Mouse (Mus musculus): ENCODE data around the gene 4930564D02Rik. TPM values are rescaled to one million over a fixed set of nuclear protein-coding genes. Genes with fewer than 3 reads are reported as not detected.

Gene 4930564D02Rik
- polyA plus RNA-seq, 1 experiment from 2014 or later: not detected

DNA sequence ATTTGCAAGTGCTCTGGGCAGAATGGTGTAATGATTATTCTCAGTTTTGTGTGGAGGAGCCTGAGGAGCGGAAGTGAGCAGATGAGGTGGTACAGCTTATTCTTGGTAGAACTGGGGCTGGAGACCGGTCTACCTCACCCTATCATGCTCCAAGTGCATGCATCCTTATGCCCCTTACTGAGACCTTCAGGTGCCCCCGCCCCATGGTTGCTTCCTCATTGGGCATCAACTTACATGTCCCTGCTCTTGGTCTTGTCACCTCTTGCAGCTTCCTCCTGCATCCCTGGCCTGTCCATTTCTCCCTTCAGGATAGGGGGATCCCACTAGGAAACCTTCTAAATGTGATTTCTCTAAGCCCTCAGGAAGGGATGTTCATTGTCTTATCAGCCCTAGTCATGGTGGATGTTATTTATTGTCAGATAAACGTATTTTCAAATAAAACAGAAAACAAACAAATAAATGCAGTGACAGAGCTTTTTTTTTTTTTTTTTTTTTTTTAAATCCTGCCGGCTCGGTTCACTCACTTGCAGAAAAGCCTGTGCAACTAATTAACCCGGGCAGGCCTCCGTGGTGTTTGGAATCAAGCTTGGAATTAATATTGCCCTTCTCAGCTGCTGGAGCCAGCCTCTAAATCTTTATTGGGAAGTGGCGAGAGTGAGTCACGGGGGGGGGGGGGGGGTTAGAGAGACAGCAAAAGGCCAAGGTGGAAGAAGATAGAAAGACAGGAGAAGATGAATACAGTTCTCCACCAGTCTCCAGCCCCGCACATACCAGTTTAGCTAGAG lies 26.3 kb downstream of the 4930564D02Rik start:
- no peak for ATAC-seq (replicated peaks)
- Histone ChIP-seq H3K9me3 (no peaks in the 10 kb centered on the region), H3K4me1 (no peaks in the 10 kb centered on the region), H3K27me3 (replicated peaks) (no peaks in the 10 kb centered on the region), H3K4me3 (no peak overlapping the region), H3K36me3 (replicated peaks) (no peaks in the 10 kb centered on the region), H3K4me2 (no peak overlapping the region), H3K9ac (no peak overlapping the region), H3K27ac (no peak overlapping the region)
- 60% methylated on average over 11 of the region's 11 CpGs for WGBS

DNA sequence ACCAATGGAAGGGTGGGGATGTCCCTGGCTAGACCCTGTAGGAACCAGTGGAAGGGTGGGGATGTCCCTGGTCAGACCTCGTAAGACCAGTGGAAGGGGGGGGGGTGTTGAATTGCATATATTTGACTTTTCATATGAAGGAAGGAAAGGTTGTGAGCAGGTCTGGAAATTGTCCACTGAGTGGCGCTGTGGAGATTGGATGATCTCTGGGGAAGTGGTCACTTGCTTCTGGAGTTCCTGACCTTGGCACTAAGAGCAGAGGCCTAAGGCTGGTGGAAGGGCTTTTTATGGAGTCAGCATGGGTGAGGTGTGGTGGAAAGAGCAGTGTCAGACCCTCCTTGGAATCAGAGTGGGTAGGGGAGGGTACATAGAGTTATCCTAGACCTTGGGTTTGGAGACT lies 27.8 kb downstream of the 4930564D02Rik start:
- 63% methylated on average over 2 of the region's 2 CpGs for WGBS
- H3K9me3 ChIP-seq: no peaks in the 10 kb centered on the region
- no peak overlapping the region for H3K27ac ChIP-seq
- H3K4me2 ChIP-seq: no peak overlapping the region
- no peaks in the 10 kb centered on the region for H3K36me3 ChIP-seq (replicated peaks)
- no peaks in the 10 kb centered on the region for H3K27me3 ChIP-seq (replicated peaks)
- peaks cover under 1% of the 10 kb centered on the region; the same call in 1 of the 2 replicates for H3K4me1 ChIP-seq
- ATAC-seq (replicated peaks): 0 out of 2 replicates have a peak, but pooled peaks have one; percentile 20
- H3K4me3 ChIP-seq: no peak overlapping the region
- no peak overlapping the region for H3K9ac ChIP-seq

DNA sequence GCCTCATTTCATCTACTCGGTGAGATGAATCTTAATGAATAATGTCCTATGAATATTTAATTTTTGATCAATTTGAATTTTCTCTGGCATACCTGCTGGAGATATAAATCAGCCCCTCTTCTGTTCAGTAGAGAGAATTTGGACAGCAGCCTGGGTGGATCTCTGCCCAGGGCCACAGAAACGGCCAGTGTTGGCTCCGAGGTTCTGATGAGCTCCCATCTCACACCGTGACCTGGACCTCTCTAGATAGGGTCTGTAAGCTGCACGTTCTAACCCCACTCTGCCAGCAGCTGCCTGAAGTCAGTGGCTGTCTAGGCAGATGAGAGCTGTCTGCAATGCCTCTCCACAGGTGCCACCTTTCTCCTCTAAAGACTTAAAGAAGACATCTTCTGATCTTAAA lies 28.4 kb downstream of the 4930564D02Rik start:
- no peaks in the 10 kb centered on the region for H3K27me3 ChIP-seq (replicated peaks)
- H3K4me3 ChIP-seq: no peak overlapping the region
- WGBS: 79% methylated on average over 5 of the region's 5 CpGs
- H3K9me3 ChIP-seq: no peaks in the 10 kb centered on the region
- H3K36me3 ChIP-seq (replicated peaks): no peaks in the 10 kb centered on the region
- no peak overlapping the region for H3K4me2 ChIP-seq
- no peak overlapping the region for H3K27ac ChIP-seq
- peaks cover 6% of the 10 kb centered on the region for H3K4me1 ChIP-seq
- ATAC-seq (replicated peaks): no peak
- H3K9ac ChIP-seq: no peak overlapping the region

DNA sequence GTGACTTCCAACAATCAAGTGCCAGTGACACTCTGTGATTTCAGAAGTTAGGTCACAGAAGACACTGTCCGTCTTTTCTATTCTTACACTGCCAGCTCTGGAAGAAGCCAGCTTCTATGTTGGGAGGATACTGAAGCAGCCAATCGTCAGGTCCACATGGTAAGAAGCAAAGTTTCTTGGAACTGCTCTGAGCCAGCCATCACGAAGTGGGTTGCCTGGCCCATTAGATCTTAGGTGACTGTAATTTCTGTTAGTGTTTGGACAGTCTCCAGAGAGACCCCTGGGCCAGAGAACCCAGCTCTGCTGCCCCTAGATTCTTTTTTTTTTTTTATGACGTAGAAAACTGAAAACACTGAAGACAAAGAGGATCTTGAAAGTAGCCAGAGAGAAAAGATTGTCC lies 30.9 kb downstream of the 4930564D02Rik start:
- no peak overlapping the region for H3K4me3 ChIP-seq
- no peaks in the 10 kb centered on the region for H3K36me3 ChIP-seq (replicated peaks)
- 78% methylated on average over 4 of the region's 4 CpGs for WGBS
- H3K4me2 ChIP-seq: no peak overlapping the region
- no peak for ATAC-seq (replicated peaks)
- no peak overlapping the region for H3K9ac ChIP-seq
- H3K4me1 ChIP-seq: peaks cover 7% of the 10 kb centered on the region
- H3K27ac ChIP-seq: no peak overlapping the region
- H3K27me3 ChIP-seq (replicated peaks): no peaks in the 10 kb centered on the region
- no peaks in the 10 kb centered on the region for H3K9me3 ChIP-seq

DNA sequence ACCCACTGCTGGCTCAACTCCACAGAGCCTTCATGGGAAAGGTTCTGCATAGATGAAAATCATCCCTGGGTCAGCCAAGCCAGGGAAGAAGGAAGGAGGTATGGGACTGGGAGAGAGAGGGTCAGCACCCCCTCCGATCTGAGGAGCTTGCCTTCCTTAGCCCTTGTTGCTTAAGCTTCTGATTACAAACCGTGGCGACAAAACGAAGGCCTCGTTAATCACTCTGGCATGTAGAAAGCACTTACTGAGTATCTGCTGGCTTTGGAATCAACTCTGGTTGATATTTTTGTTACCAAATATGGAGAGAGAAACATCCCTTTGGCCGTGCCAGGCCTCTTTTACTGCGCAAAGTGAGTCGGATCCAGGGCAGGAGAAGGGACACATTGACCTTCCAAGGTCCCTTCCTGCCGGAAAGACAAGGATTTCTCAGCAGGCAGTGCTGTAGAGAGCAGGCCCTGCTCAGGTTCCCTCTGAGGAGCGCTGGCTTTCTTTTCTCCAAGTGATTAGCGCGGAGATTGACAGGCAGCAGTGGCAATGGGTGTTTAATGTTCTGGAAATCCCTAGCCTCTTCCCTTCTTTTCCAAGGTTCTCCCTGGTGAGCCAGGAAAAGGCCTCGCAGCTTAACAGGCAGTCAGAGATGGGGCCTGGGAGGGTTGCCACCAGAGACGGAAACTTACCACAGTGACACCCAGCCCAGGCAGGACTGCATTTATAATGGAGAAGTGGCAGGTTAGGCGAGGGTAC lies 33.1 kb downstream of the 4930564D02Rik start:
- ATAC-seq (replicated peaks): no peak
- no peaks in the 10 kb centered on the region for H3K36me3 ChIP-seq (replicated peaks)
- H3K27ac ChIP-seq: no peak overlapping the region
- H3K27me3 ChIP-seq (replicated peaks): no peaks in the 10 kb centered on the region
- no peak overlapping the region for H3K4me3 ChIP-seq
- WGBS: 18% methylated on average over 15 of the region's 15 CpGs
- H3K9ac ChIP-seq: no peak overlapping the region
- H3K4me2 ChIP-seq: no peak overlapping the region
- peaks cover 7% of the 10 kb centered on the region for H3K4me1 ChIP-seq
- H3K9me3 ChIP-seq: no peaks in the 10 kb centered on the region

DNA sequence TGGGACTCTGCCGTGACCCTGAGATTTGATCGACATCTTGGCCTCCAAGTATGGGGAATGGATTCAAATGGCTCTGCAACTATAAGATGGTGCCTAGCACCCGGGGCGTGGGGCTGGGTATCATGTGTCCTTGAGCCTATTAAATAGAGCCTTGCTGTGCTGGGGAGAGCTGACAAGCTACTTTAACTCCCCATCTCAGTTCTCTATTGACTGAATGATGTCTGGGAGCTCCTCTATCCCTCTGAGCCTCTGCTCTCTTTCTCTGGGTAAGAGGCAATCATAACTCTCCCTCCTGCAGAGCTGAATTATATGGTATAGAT lies 33.6 kb downstream of the 4930564D02Rik start:
- Histone ChIP-seq H3K27me3 (replicated peaks) (no peaks in the 10 kb centered on the region), H3K36me3 (replicated peaks) (no peaks in the 10 kb centered on the region), H3K4me1 (peaks cover 7% of the 10 kb centered on the region), H3K27ac (no peak overlapping the region), H3K4me3 (no peak overlapping the region), H3K9ac (no peak overlapping the region), H3K9me3 (no peaks in the 10 kb centered on the region), H3K4me2 (no peak overlapping the region)
- 62% methylated on average over 4 of the region's 4 CpGs for WGBS
- ATAC-seq (replicated peaks): no peak

DNA sequence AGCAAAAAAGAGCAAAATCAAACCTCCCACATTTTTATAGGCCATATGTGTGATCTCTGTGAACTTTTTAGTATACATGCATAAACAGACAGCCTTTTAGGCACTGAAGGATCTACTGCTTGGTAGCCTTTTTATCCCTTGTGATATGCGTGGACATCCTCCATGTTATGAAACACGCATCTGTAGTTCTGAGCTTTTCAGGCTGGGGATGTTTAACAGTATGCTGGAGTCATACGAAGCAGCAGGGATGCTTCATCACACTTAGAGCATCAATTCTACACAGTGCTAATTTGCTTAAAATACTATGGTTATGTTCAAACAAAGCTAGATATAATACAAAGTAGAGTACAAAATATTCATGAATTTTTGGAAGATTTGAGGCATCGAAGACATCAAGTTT lies 39.2 kb downstream of the 4930564D02Rik start:
- Histone ChIP-seq H3K27me3 (replicated peaks) (no peaks in the 10 kb centered on the region), H3K4me3 (no peak overlapping the region), H3K9me3 (no peaks in the 10 kb centered on the region), H3K4me1 (peaks cover 8% of the 10 kb centered on the region), H3K9ac (no peak overlapping the region), H3K36me3 (replicated peaks) (no peaks in the 10 kb centered on the region), H3K27ac (no peak overlapping the region), H3K4me2 (no peak overlapping the region)
- no peak for ATAC-seq (replicated peaks)
- WGBS: 92% methylated on average over 4 of the region's 4 CpGs

DNA sequence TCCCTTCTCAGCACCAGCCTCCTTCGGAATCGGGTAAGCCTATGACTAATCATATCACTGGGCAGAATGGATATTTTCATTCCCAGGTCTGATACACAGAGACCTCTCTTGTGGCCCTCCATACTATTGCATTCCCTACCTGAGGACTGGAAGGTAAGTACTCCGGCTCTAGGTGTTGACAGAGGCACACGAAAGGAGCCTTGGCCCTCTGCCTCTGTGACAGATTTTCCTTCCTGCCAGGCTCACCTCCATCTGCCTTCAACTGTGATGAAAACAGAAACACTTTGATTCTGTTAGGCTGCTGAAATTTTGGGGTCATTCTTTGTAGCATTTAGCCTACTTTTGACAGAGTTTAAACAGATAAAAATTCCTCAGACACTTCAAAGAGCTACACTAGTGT lies 47.2 kb downstream of the 4930564D02Rik start:
- Histone ChIP-seq H3K27me3 (replicated peaks) (no peaks in the 10 kb centered on the region), H3K4me2 (no peak overlapping the region), H3K4me3 (no peak overlapping the region), H3K9me3 (no peaks in the 10 kb centered on the region), H3K27ac (no peak overlapping the region), H3K36me3 (replicated peaks) (no peaks in the 10 kb centered on the region), H3K4me1 (no peaks in the 10 kb centered on the region), H3K9ac (no peak overlapping the region)
- ATAC-seq (replicated peaks): peak; percentile 17; the same call in 1 of the 2 replicates
- 88% methylated on average over 4 of the region's 4 CpGs for WGBS

DNA sequence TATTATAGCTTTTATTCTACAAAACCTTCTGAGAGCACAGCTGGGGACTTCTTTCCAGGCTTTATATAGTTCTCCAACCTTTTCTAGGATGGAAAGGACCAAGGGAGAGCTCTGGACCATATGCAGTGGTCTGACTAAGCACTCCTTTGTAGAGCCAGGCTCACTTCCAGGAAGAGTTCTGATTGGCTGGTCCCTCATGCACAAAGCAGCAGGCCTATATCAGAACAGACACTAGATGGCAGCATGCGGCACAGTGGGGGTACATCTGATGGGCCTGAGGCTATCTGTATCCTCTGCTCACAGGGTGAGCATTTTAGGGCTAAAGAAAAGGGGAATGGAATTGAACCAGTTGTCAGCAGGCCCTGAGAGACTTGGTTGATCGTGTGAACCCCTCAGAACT lies 47.6 kb downstream of the 4930564D02Rik start:
- peak; percentile 52 for ATAC-seq (replicated peaks)
- Histone ChIP-seq H3K4me1 (no peaks in the 10 kb centered on the region), H3K36me3 (replicated peaks) (no peaks in the 10 kb centered on the region), H3K27me3 (replicated peaks) (no peaks in the 10 kb centered on the region), H3K4me2 (no peak overlapping the region), H3K9ac (no peak overlapping the region), H3K9me3 (no peaks in the 10 kb centered on the region), H3K4me3 (no peak overlapping the region), H3K27ac (no peak overlapping the region)
- 19% methylated on average over 2 of the region's 2 CpGs for WGBS

DNA sequence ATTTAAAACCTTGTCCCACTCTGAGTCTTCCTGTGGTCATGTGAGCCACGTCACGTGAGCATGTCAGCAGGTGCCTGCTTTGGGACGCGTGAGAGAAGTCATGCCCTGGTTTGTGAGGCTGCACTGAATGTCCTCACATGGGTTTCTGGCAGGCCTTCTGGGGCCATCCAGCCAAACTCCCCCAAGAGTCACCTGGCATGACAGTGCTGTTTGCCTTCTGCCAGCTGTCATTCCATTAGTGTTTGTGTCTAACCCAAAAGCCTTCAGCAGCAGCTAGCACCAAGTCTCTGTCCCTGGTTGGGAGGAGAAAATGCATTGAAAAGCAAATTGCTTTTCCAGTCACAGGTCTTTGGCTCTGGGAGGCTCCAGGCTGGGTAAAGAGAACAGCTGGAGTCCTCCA lies 50.0 kb downstream of the 4930564D02Rik start:
- H3K4me2 ChIP-seq: no peak overlapping the region
- no peak overlapping the region for H3K9ac ChIP-seq
- H3K4me1 ChIP-seq: no peaks in the 10 kb centered on the region
- no peak for ATAC-seq (replicated peaks)
- no peak overlapping the region for H3K4me3 ChIP-seq
- WGBS: 82% methylated on average over 4 of the region's 4 CpGs
- no peak overlapping the region for H3K27ac ChIP-seq
- H3K36me3 ChIP-seq (replicated peaks): no peaks in the 10 kb centered on the region
- H3K9me3 ChIP-seq: no peaks in the 10 kb centered on the region
- no peaks in the 10 kb centered on the region for H3K27me3 ChIP-seq (replicated peaks)

DNA sequence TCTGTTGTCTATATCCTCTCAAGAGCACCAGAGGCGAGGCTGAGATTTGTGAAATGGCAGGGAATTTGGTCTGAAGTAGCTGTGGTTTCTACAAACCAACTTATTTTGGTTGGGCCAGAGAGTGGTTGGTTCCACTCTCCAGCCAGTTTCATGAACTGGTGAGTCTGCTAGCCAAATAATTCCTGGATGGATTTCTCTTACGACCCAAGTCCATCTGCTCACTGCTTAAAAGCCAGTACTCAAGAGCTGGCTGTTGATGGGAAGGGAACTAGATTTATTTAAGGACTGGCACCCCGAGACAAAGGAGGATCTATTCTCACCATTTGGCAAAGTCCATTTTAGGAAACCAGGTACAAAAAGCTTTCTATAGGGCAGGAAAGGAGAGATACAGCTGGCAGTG lies 57.1 kb downstream of the 4930564D02Rik start:
- H3K9me3 ChIP-seq: no peaks in the 10 kb centered on the region
- H3K4me2 ChIP-seq: no peak overlapping the region
- H3K4me1 ChIP-seq: no peaks in the 10 kb centered on the region; the same call in 1 of the 2 replicates
- no peaks in the 10 kb centered on the region for H3K36me3 ChIP-seq (replicated peaks)
- WGBS: 85% methylated on average over 3 of the region's 3 CpGs
- H3K4me3 ChIP-seq: no peak overlapping the region
- no peak overlapping the region for H3K9ac ChIP-seq
- H3K27me3 ChIP-seq (replicated peaks): no peaks in the 10 kb centered on the region
- ATAC-seq (replicated peaks): no peak
- H3K27ac ChIP-seq: no peak overlapping the region

DNA sequence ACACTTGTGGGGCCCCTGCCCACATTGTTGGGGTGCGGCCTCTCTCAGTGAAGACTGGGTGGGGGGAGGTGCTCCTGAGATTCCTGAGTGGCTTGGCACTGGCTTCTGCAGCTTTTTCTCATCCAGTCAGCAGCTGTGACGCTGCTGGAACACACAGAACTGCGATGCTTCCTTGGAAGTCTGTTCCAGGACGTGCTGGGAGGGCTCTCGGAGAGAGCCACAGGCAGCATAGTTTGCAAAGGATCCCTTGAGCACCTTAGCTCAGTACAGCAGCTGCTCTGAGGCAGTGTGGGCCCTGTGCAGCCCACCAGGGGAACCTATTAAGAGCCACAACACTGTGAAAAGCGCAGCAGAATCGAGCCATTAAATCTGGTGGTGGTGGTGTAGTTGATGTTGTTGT lies 61.2 kb downstream of the 4930564D02Rik start:
- no peak overlapping the region for H3K27ac ChIP-seq
- H3K4me2 ChIP-seq: no peak overlapping the region
- no peak overlapping the region for H3K9ac ChIP-seq
- H3K36me3 ChIP-seq (replicated peaks): no peaks in the 10 kb centered on the region
- H3K27me3 ChIP-seq (replicated peaks): no peaks in the 10 kb centered on the region
- H3K9me3 ChIP-seq: no peaks in the 10 kb centered on the region
- ATAC-seq (replicated peaks): no peak
- 37% methylated on average over 7 of the region's 7 CpGs for WGBS
- H3K4me3 ChIP-seq: no peak overlapping the region
- no peaks in the 10 kb centered on the region; the same call in 1 of the 2 replicates for H3K4me1 ChIP-seq

All from midbrain, embryonic 15.5 days (tissue).